Mouse (Mus musculus) neural tube, embryonic 13.5 days (tissue): ENCODE results near the gene Bst1. TPM values are rescaled to one million over a fixed set of nuclear protein-coding genes. Genes with fewer than 3 reads are reported as not detected.

ENCODE experiments used
- ATAC-seq: fragments of 200-750 bp; cut with Nextera tagmentation; 2 replicates; pipeline ENCODE4 v1.8.0; 2017; ENCODE audit warnings: low read depth, mild to moderate bottlenecking, moderate TSS enrichment, moderate library complexity
- H3K27ac ChIP-seq: fragments of 300-500 bp; sonication (generic); replicated peaks from 2 replicates; pipeline ENCODE4 v1.5.1; 2015; ENCODE audit warnings: moderate library complexity, mild to moderate bottlenecking, inconsistent platforms
- H3K27me3 ChIP-seq: fragments of 300-500 bp; sonication (generic); 2 replicates; pipeline ENCODE4 v1.6.1; 2015; ENCODE audit warnings: mild to moderate bottlenecking, inconsistent platforms
- H3K36me3 ChIP-seq: fragments of 300-500 bp; sonication (generic); 2 replicates; pipeline ENCODE4 v1.6.1; 2015; ENCODE audit warnings: mild to moderate bottlenecking, inconsistent platforms
- H3K4me1 ChIP-seq: fragments of 300-500 bp; sonication (generic); replicated peaks from 2 replicates; pipeline ENCODE4 v1.6.1; 2015; ENCODE audit warnings: inconsistent platforms
- H3K4me2 ChIP-seq: fragments of 300-500 bp; sonication (generic); 2 replicates; pipeline ENCODE4 v1.6.1; 2015; ENCODE audit warnings: inconsistent platforms, mild to moderate bottlenecking, moderate library complexity
- H3K4me3 ChIP-seq: fragments of 300-500 bp; sonication (generic); 2 replicates; pipeline ENCODE4 v1.5.1; 2015; ENCODE audit warnings: mild to moderate bottlenecking, inconsistent platforms
- H3K9ac ChIP-seq: fragments of 300-500 bp; sonication (generic); 2 replicates; pipeline ENCODE4 v1.6.1; 2015; ENCODE audit warnings: moderate library complexity, mild to moderate bottlenecking, inconsistent platforms
- H3K9me3 ChIP-seq: fragments of 300-500 bp; sonication (generic); 2 replicates; pipeline ENCODE4 v1.6.1; 2016; ENCODE audit warnings: inconsistent platforms
- WGBS: fragments of 180-500 bp; shearing (Covaris S2); methylation state at CpG from one replicate; pipeline ENCODE4 v1.1.7; 2015; 5-methylcytosine and 5-hydroxymethylcytosine counted together
- polyA plus RNA-seq: library from polyadenylated mRNA; unstranded; fragments of >200 nt; fragmentation: Nextera tagmentation; extraction: Ambion mirVana; gene quantifications from 2 replicates; pipeline ENCODE4 v1.2.1, GENCODE M21; 2015

The Bst1 gene
- polyA plus RNA-seq, 1 experiment from 2014 or later, result 0.08 TPM

- no peaks in the 10 kb centered on the region for H3K36me3 ChIP-seq
- H3K27ac ChIP-seq, result no peak overlapping the region
- H3K9ac ChIP-seq, result no peak overlapping the region
- no peak for ATAC-seq
- H3K4me2 ChIP-seq, result no peak overlapping the region
- WGBS, result 22% methylated on average over 2 of the region's 2 CpGs
- H3K4me3 ChIP-seq, result no peak overlapping the region
- no peaks in the 10 kb centered on the region for H3K9me3 ChIP-seq
- no peaks in the 10 kb centered on the region for H3K27me3 ChIP-seq
- H3K4me1 ChIP-seq, result no peaks in the 10 kb centered on the region; the same call in 1 of the 2 replicates
These were observed 27.5 kb downstream of the Bst1 start for GRCm38 (mm10) chr5:43846227-43846626.

GRCm38 (mm10) chr5:43847555-43847954, 28.9 kb downstream of the Bst1 start:
- no peaks in the 10 kb centered on the region for H3K9me3 ChIP-seq
- no peak overlapping the region for H3K27ac ChIP-seq
- H3K4me3 ChIP-seq, result no peak overlapping the region
- no peak for ATAC-seq
- no peak overlapping the region for H3K9ac ChIP-seq
- no peaks in the 10 kb centered on the region; the same call in 1 of the 2 replicates for H3K4me1 ChIP-seq
- no peak overlapping the region for H3K4me2 ChIP-seq
- no peaks in the 10 kb centered on the region for H3K36me3 ChIP-seq
- H3K27me3 ChIP-seq, result no peaks in the 10 kb centered on the region

- Histone ChIP-seq H3K4me1 (no peaks in the 10 kb centered on the region; the same call in 1 of the 2 replicates), H3K4me2 (no peak overlapping the region), H3K4me3 (no peak overlapping the region), H3K36me3 (no peaks in the 10 kb centered on the region), H3K9ac (no peak overlapping the region), H3K9me3 (no peaks in the 10 kb centered on the region), H3K27me3 (no peaks in the 10 kb centered on the region), H3K27ac (no peak overlapping the region)
- WGBS, result 88% methylated on average over 3 of the region's 3 CpGs
- no peak for ATAC-seq
These were observed 29.6 kb downstream of the Bst1 start for GRCm38 (mm10) chr5:43848275-43848674.

- Histone ChIP-seq H3K4me3 (no peak overlapping the region), H3K9me3 (no peaks in the 10 kb centered on the region), H3K4me2 (no peak overlapping the region), H3K27ac (0 out of 2 replicates have a peak overlapping the region, but pooled peaks have one; percentile 6), H3K9ac (no peak overlapping the region), H3K4me1 (no peaks in the 10 kb centered on the region), H3K27me3 (no peaks in the 10 kb centered on the region), H3K36me3 (no peaks in the 10 kb centered on the region)
- ATAC-seq, result no peak
- 80% methylated on average over 11 of the region's 11 CpGs for WGBS
These were observed 34.6 kb downstream of the Bst1 start for GRCm38 (mm10) chr5:43853096-43853867.

GRCm38 (mm10) chr5:43853868-43854488, 35.3 kb downstream of the Bst1 start:
- Histone ChIP-seq H3K27ac (no peak overlapping the region), H3K27me3 (no peaks in the 10 kb centered on the region), H3K9me3 (no peaks in the 10 kb centered on the region), H3K4me3 (no peak overlapping the region), H3K9ac (no peak overlapping the region), H3K36me3 (no peaks in the 10 kb centered on the region), H3K4me1 (no peaks in the 10 kb centered on the region), H3K4me2 (no peak overlapping the region)
- no peak for ATAC-seq
- 86% methylated on average over 7 of the region's 7 CpGs for WGBS

GRCm38 (mm10) chr5:43855769-43856168, 37.1 kb downstream of the Bst1 start:
- Histone ChIP-seq H3K36me3 (no peaks in the 10 kb centered on the region), H3K9me3 (no peaks in the 10 kb centered on the region), H3K27me3 (no peaks in the 10 kb centered on the region), H3K4me1 (no peaks in the 10 kb centered on the region), H3K9ac (no peak overlapping the region), H3K4me3 (no peak overlapping the region), H3K27ac (no peak overlapping the region), H3K4me2 (no peak overlapping the region)
- ATAC-seq, result no peak
- WGBS, result 75% methylated on average over 2 of the region's 2 CpGs

- Histone ChIP-seq H3K9me3 (no peaks in the 10 kb centered on the region), H3K9ac (no peak overlapping the region), H3K27me3 (no peaks in the 10 kb centered on the region), H3K36me3 (no peaks in the 10 kb centered on the region), H3K27ac (no peak overlapping the region), H3K4me3 (no peak overlapping the region), H3K4me2 (no peak overlapping the region), H3K4me1 (no peaks in the 10 kb centered on the region)
- no peak for ATAC-seq
- 94% methylated on average over 8 of the region's 8 CpGs for WGBS
These were observed 41.0 kb downstream of the Bst1 start for GRCm38 (mm10) chr5:43859663-43860062.

- H3K9ac ChIP-seq, result no peak overlapping the region
- no peaks in the 10 kb centered on the region for H3K36me3 ChIP-seq
- H3K9me3 ChIP-seq, result no peaks in the 10 kb centered on the region
- H3K4me3 ChIP-seq, result no peak overlapping the region
- H3K4me1 ChIP-seq, result no peaks in the 10 kb centered on the region
- ATAC-seq, result no peak
- no peak overlapping the region for H3K4me2 ChIP-seq
- H3K27ac ChIP-seq, result no peak overlapping the region
- WGBS, result 91% methylated on average over 5 of the region's 5 CpGs
- H3K27me3 ChIP-seq, result no peaks in the 10 kb centered on the region
These were observed 41.4 kb downstream of the Bst1 start for GRCm38 (mm10) chr5:43860096-43860495.

GRCm38 (mm10) chr5:43860670-43861431, 42.2 kb downstream of the Bst1 start:
- Histone ChIP-seq H3K4me1 (no peaks in the 10 kb centered on the region), H3K27me3 (no peaks in the 10 kb centered on the region), H3K4me2 (no peak overlapping the region), H3K36me3 (no peaks in the 10 kb centered on the region), H3K9me3 (no peaks in the 10 kb centered on the region), H3K9ac (no peak overlapping the region), H3K4me3 (no peak overlapping the region), H3K27ac (no peak overlapping the region)
- no peak for ATAC-seq
- 75% methylated on average over 5 of the region's 5 CpGs for WGBS

GRCm38 (mm10) chr5:43863642-43864041, 45.0 kb downstream of the Bst1 start:
- no peaks in the 10 kb centered on the region for H3K9me3 ChIP-seq
- no peaks in the 10 kb centered on the region for H3K36me3 ChIP-seq
- no peak overlapping the region for H3K27ac ChIP-seq
- ATAC-seq, result no peak
- no peaks in the 10 kb centered on the region for H3K27me3 ChIP-seq
- H3K9ac ChIP-seq, result no peak overlapping the region
- no peak overlapping the region for H3K4me3 ChIP-seq
- WGBS, result 79% methylated on average over 6 of the region's 6 CpGs
- H3K4me1 ChIP-seq, result peaks cover under 1% of the 10 kb centered on the region
- no peak overlapping the region for H3K4me2 ChIP-seq

- Histone ChIP-seq H3K4me1 (peaks cover 10% of the 10 kb centered on the region), H3K27me3 (no peaks in the 10 kb centered on the region), H3K9me3 (no peaks in the 10 kb centered on the region), H3K4me3 (no peak overlapping the region), H3K36me3 (no peaks in the 10 kb centered on the region), H3K27ac (no peak overlapping the region), H3K9ac (no peak overlapping the region), H3K4me2 (no peak overlapping the region)
- WGBS, result 84% methylated on average over 2 of the region's 2 CpGs
- no peak for ATAC-seq
These were observed 46.6 kb downstream of the Bst1 start for GRCm38 (mm10) chr5:43865316-43865715.

- Histone ChIP-seq H3K36me3 (no peaks in the 10 kb centered on the region), H3K9me3 (no peaks in the 10 kb centered on the region), H3K27ac (no peak within 1 kb of the TSS), H3K27me3 (no peaks in the 10 kb centered on the region), H3K4me3 (peak within 1 kb of the TSS; percentile 36), H3K9ac (peak within 1 kb of the TSS; percentile 63), H3K4me1 (peaks cover 10% of the 10 kb centered on the region), H3K4me2 (peak within 1 kb of the TSS; percentile 70)
- ATAC-seq, result no peak
These were observed 49.6 kb downstream of the Bst1 start, which contains the start of gene Cd38 for GRCm38 (mm10) chr5:43868253-43868652. Gene Cd38, plus strand, starts transcription at chr5:43868553.
